Mouse (Mus musculus): ENCODE measurements around the gene D5Ertd579e. TPM values are rescaled to one million over a fixed set of nuclear protein-coding genes. Genes with fewer than 3 reads are reported as not detected.

Gene D5Ertd579e
- polyA plus RNA-seq, 1 experiment from 2014 or later, result 23.7 TPM

DNA sequence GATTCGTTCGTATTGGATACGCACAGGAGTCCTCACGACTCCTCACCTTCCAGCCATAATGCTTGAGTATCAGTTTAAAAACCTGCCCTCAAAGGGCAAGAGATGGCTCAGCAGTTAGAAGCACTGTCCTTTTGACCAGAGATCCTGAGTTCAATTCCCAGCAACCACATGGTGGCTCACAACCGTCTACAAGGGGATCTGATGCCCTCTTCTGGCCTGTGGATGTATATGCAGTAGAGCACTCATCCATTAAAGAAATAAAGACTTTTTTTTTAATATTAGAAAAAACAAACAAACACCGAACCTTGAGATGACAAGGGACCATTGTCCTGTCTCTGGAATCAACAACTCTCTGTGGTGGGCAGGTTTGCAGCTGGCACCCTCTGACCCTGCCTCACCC, 111.5 kb downstream of the D5Ertd579e start:
- WGBS, result 76% methylated on average over 6 of the region's 6 CpGs
- Histone ChIP-seq H3K4me3 (no peak overlapping the region), H3K4me1 (peaks cover 33% of the 10 kb centered on the region), H3K27ac (replicated peaks) (no peak overlapping the region), H3K9me3 (replicated peaks) (no peaks in the 10 kb centered on the region), H3K36me3 (no peaks in the 10 kb centered on the region), H3K27me3 (ENCODE audit: low read depth, poor library complexity, severe bottlenecking) (peaks cover 11% of the 10 kb centered on the region)
- DNase-seq (ENCODE audit: low spot score), result no peak

DNA sequence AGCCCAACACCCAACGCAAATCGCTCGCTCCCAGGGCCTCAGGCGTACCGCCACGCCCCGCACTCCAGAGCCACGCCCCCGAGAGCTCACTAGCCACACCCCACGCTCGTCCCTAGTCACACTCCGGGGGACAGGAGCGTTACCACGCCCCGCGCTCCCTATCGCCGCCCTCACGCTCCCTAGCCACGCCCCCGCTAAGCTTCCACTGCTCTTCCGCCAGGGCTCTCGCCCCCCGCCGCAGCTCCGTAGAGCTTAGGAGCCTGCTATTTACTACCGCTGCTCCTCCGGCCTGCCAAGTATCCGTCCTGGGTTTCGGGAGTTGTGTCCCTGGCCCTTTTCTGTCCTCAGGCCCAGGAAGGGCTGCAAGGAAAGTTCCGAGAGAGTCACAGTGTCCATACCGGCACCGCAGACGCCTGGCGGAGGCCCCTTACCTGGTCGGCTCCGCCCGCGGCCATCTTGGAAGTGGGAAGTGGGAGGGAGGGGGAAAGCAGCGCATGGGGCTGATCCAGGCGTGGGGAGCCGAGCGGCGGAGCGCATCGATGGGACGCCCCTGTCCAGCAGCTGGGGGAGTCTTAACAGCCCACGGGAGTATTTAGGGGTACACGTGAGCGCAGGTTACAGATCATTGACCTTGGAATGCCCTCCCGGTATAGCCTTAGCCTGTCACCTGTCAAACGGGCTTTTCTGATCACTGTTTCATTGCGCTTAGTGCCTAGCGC, 113.7 kb downstream of the D5Ertd579e start:
- DNase-seq (ENCODE audit: low spot score), result peak; percentile 99
- peak overlapping the region; percentile 70 for H3K4me3 ChIP-seq
- H3K27ac ChIP-seq (replicated peaks), result peak overlapping the region; percentile 91
- no peaks in the 10 kb centered on the region for H3K36me3 ChIP-seq
- H3K9me3 ChIP-seq (replicated peaks), result no peaks in the 10 kb centered on the region
- H3K27me3 ChIP-seq (ENCODE audit: low read depth, poor library complexity, severe bottlenecking), result peaks cover 11% of the 10 kb centered on the region
- peaks cover 30% of the 10 kb centered on the region for H3K4me1 ChIP-seq
- 1% methylated on average over 54 of the region's 54 CpGs for WGBS

DNA sequence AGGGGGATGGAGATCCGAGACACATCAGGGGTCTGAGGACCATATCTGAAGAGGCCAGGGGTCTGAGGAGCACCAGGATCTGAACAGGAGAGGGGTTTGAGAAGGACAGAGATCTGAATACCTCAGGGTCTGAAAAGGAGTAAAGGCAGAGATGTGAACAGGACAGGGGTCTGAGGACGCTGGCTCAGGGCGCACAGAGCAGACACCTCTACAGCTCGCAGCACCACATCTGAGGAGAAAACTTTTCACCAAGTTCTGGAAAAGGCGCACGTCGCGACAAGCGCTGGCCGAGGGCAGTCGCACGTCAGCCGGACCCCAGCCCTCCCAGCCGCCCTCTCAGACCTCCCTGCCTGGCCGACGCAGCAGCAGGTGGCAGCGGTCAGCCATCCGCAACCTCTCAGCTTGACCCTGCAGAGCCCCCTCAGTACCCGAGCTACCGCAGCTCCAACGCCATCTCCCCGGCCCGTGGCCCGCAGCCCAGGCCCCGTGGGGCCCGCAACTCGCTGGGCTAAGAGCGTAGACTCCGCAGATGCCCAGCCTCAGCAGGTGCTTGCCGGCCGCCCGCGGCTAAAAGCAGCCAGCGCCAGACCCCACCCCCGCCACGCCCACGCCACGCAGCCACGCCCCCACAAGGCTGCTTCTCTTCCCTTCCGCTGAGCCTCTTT, 114.4 kb downstream of the D5Ertd579e start:
- H3K36me3 ChIP-seq, result no peaks in the 10 kb centered on the region
- under 1% methylated on average over 40 of the region's 40 CpGs for WGBS
- peak overlapping the region; percentile 91 for H3K27ac ChIP-seq (replicated peaks)
- no peaks in the 10 kb centered on the region for H3K9me3 ChIP-seq (replicated peaks)
- H3K27me3 ChIP-seq (ENCODE audit: low read depth, poor library complexity, severe bottlenecking), result peaks cover 11% of the 10 kb centered on the region
- H3K4me1 ChIP-seq, result peaks cover 30% of the 10 kb centered on the region
- no peak for DNase-seq (ENCODE audit: low spot score)
- peak overlapping the region; percentile 70 for H3K4me3 ChIP-seq

DNA sequence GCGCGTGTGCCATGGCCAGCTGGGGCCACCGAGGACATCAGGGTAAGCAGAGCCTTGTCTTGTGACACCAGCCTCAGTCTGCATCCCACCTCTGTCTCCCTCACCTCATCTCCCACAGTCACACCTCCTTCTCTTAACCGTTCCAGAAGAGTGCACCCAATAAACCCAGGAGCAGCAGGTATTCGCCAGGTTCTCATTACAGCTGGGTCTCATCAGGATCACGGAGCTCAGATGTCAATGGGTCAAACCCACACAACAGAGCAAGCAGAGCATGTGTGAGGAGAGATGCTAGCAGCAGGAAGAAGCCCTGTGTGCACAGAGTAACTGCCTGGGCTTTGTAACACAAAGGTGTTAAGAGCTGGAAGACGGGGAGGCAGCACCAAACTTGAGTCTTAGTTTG, 115.9 kb downstream of the D5Ertd579e start:
- WGBS, result 83% methylated on average over 7 of the region's 7 CpGs
- H3K4me1 ChIP-seq, result peaks cover 34% of the 10 kb centered on the region
- no peaks in the 10 kb centered on the region for H3K36me3 ChIP-seq
- H3K27ac ChIP-seq (replicated peaks), result no peak overlapping the region
- no peak overlapping the region for H3K4me3 ChIP-seq
- no peaks in the 10 kb centered on the region for H3K9me3 ChIP-seq (replicated peaks)
- DNase-seq (ENCODE audit: low spot score), result no peak
- H3K27me3 ChIP-seq (ENCODE audit: low read depth, poor library complexity, severe bottlenecking), result peaks cover 11% of the 10 kb centered on the region

DNA sequence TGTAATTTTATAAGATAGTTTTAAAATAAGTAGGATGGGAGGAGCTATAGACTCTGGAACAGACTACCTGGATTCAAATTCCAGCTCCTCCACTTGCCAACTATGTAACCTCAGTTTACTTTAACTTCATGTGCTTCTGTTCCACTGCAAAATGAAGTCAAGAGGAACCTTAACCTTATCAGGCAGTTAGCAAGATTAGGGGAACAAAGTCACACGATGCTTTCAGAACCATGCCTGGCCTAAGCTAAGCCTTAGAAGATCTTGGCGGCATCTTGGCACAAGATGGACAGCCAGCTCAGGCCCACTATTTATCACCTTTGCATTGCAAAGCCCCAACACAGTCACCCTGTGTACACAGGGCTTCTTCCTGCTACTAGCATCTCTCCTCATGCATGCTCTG, 116.8 kb downstream of the D5Ertd579e start:
- Histone ChIP-seq H3K36me3 (no peaks in the 10 kb centered on the region), H3K4me3 (no peak overlapping the region), H3K27ac (replicated peaks) (no peak overlapping the region), H3K9me3 (replicated peaks) (no peaks in the 10 kb centered on the region), H3K27me3 (ENCODE audit: low read depth, poor library complexity, severe bottlenecking) (peaks cover 11% of the 10 kb centered on the region), H3K4me1 (peaks cover 39% of the 10 kb centered on the region)
- no peak for DNase-seq (ENCODE audit: low spot score)
- WGBS, result 86% methylated on average over 2 of the region's 2 CpGs

DNA sequence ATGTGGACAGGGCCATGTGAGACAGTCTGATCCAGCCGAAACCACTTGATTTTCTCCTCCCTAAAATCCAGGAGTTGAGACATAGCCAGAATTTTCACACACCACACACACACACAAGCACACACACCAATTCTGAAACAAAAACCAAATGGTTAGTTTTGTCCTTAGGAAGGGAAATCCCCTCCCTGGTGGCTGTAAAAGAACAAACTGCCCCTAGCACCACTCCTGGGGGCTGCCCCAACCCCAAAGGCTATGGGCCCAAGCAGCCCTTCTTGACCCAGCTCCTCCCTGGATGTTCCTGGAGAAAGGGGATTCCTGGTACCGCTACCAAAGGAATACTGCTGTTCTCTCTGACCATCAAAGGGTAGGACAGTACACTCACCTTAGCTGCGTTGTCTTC, 119.4 kb downstream of the D5Ertd579e start:
- H3K9me3 ChIP-seq (replicated peaks), result no peaks in the 10 kb centered on the region

DNA sequence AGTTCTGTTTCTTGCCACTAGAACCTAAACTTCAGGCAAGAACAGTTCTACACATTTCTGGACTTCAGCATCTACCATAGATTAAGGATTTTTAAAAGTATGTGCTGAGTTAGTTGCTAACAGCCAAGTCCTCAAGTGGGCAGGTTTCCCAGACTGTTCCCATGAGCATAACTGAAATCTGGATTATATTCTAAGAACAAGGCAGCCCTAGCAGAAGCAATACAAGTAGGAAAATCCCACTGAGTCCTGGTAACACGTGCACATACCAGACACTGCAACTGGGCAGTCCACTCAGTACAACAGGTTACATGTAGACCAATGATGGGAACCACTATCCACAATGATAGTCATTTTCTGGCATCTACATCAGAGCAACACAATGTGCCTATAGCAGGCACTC, 120.1 kb downstream of the D5Ertd579e start:
- 73% methylated on average over 1 of the region's 1 CpGs for WGBS
- Histone ChIP-seq H3K36me3 (peaks cover 10% of the 10 kb centered on the region), H3K9me3 (replicated peaks) (no peaks in the 10 kb centered on the region), H3K27me3 (ENCODE audit: low read depth, poor library complexity, severe bottlenecking) (peaks cover 10% of the 10 kb centered on the region), H3K4me3 (no peak overlapping the region), H3K27ac (replicated peaks) (no peak overlapping the region), H3K4me1 (peaks cover 28% of the 10 kb centered on the region)
- no peak for DNase-seq (ENCODE audit: low spot score)

More for the DNA sequence above, 119.4 kb downstream of the D5Ertd579e start:
- Histone ChIP-seq H3K4me1 (peaks cover 35% of the 10 kb centered on the region), H3K27me3 (ENCODE audit: low read depth, poor library complexity, severe bottlenecking) (peaks cover 11% of the 10 kb centered on the region), H3K36me3 (peaks cover 3% of the 10 kb centered on the region), H3K27ac (replicated peaks) (no peak overlapping the region), H3K4me3 (no peak overlapping the region)
- 91% methylated on average over 3 of the region's 3 CpGs for WGBS
- DNase-seq (ENCODE audit: low spot score), result no peak

DNA sequence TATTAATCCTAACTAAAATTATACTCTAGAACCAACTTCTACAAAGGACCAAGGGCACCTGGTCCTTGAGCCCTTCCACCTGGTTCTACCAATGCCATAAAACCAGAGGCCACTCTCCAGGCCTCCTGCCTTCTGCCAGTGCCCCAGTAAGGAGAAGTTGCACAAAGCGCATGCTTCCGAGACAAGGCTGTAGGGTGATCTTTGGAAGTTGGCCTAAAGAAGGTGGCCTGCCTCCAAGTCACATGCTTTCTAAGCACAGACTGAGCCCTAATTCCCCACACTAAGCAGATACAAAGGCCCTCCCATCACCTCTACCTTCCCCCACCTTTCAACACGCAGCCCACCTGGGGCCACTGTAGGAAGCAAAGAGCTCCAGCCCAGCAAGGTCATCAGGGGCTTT, 120.6 kb downstream of the D5Ertd579e start:
- H3K4me1 ChIP-seq, result peaks cover 23% of the 10 kb centered on the region
- H3K4me3 ChIP-seq, result no peak overlapping the region
- H3K27me3 ChIP-seq (ENCODE audit: low read depth, poor library complexity, severe bottlenecking), result peaks cover 5% of the 10 kb centered on the region
- no peaks in the 10 kb centered on the region for H3K9me3 ChIP-seq (replicated peaks)
- no peak overlapping the region for H3K27ac ChIP-seq (replicated peaks)
- DNase-seq (ENCODE audit: low spot score), result no peak
- H3K36me3 ChIP-seq, result peaks cover 15% of the 10 kb centered on the region
- 79% methylated on average over 3 of the region's 3 CpGs for WGBS

DNA sequence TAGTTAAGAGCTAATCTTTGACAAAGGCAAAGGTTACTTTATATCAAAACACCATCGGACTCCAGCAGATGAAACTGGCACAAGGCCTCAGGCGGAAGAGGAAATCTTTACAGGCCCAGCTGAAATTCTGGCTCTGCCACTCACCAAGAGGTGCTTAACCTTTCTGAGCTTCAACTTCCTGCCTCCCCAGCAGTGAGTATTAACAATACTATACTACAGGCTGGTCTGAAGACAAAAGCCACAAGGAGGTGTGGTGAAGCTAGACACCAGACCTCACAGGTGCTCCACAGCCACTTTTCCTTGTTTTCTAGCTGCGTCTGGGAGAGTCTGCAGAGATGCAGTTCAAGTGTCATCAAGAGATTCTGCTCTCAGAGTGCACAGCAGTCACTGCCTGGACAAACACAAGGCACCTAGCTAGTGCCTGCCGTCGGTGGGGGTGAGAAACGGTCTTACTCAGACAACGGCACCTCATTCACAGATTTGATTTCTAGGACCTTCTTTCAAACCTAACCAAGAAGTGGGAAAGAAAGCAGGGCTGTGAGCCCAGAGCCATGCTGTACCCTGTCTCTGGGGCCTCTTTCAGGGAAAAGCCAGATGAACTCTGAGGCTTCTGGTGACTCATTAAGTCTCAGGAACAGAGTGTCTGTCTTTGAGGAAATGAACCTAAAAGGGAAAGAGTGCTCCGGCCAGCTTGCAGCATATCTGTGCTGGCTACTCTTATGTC, 121.5 kb downstream of the D5Ertd579e start:
- no peak for DNase-seq (ENCODE audit: low spot score)
- WGBS, result 65% methylated on average over 8 of the region's 8 CpGs
- peaks cover 16% of the 10 kb centered on the region for H3K4me1 ChIP-seq
- H3K4me3 ChIP-seq, result no peak overlapping the region
- H3K27me3 ChIP-seq (ENCODE audit: low read depth, poor library complexity, severe bottlenecking), result no peaks in the 10 kb centered on the region
- H3K9me3 ChIP-seq (replicated peaks), result no peaks in the 10 kb centered on the region
- peaks cover 16% of the 10 kb centered on the region for H3K36me3 ChIP-seq
- H3K27ac ChIP-seq (replicated peaks), result no peak overlapping the region; the same call in 1 of the 2 replicates

DNA sequence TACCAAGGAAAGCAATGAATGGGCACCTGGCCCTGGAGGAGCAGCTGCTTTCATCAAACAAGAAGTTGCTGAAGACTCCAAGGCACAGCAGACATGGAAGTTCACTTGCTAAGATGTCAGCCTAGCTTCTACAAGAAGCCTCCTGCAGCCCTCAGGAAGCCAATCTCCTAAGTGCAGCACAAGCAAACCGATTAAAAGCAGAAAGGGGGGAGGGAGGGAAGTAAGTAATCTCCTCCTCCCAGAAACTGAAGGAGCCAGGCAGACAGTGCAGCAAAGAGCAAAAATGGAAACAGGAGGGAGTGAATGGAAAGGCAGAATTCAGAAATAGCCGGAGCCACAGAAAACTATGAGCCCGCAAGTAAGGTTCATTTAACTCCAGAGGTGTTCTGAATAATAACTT, 122.5 kb downstream of the D5Ertd579e start:
- Histone ChIP-seq H3K4me1 (peaks cover 16% of the 10 kb centered on the region), H3K36me3 (peaks cover 16% of the 10 kb centered on the region), H3K27ac (replicated peaks) (no peak overlapping the region), H3K9me3 (replicated peaks) (no peaks in the 10 kb centered on the region), H3K27me3 (ENCODE audit: low read depth, poor library complexity, severe bottlenecking) (no peaks in the 10 kb centered on the region), H3K4me3 (no peak overlapping the region)
- DNase-seq (ENCODE audit: low spot score), result no peak
- WGBS, result 51% methylated on average over 3 of the region's 3 CpGs

DNA sequence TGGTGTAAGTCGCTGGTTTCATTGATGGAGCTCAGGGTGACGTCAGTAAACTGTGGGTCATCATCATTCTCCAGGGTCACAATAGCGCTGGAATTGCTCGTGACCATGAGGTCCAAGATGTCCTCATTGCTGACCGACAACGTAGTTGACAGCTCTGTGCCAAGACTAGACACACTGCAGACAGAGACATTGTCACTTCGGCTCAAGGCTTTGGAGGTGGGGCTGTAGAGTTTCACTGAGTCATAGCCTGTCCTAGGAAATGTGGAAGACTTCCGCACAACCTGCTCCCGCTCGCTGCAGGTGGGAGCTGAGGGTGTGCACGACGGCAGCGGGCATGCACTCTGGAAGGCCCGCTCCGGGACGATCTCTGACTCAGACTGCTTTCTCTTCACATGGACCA, 124.5 kb downstream of the D5Ertd579e start:
- Histone ChIP-seq H3K36me3 (peaks cover 16% of the 10 kb centered on the region), H3K4me3 (no peak overlapping the region), H3K4me1 (peaks cover 29% of the 10 kb centered on the region), H3K27me3 (ENCODE audit: low read depth, poor library complexity, severe bottlenecking) (no peaks in the 10 kb centered on the region), H3K27ac (replicated peaks) (no peak overlapping the region), H3K9me3 (replicated peaks) (no peaks in the 10 kb centered on the region)
- WGBS, result 93% methylated on average over 16 of the region's 16 CpGs
- no peak for DNase-seq (ENCODE audit: low spot score)

DNA sequence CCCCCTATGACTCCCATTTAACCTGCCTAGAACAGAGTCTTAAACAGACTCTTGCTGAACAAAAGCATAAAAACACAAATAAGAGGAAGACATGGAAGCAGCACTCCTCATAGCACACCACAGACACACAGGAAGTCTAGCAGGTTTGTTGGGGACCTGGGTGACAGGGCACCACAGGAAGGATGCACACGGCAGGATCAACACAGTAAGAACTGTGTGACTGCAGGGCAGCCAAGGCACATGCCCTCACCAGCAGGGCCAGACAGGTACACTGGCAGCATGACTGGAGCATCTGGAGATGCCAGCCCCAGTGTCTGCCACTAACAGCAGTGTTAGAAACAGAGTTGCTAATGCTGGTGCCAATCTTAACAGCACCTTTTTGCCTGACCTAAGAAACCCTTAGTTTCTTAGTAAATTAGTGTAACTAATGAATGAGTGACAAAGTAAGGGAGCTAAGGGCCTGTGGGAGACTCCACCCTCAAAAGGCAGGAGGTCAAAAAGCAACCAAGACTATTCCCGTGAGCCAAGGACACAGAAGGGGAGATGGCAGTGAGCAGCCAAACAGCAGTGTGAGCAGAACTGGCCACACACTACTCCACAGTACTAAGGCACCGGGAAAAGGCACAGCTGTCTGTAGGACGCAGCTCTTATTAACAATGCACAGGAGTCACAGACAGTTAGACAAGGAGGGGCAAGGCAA, 125.1 kb downstream of the D5Ertd579e start:
- H3K4me3 ChIP-seq, result no peak overlapping the region
- H3K27me3 ChIP-seq (ENCODE audit: low read depth, poor library complexity, severe bottlenecking), result no peaks in the 10 kb centered on the region
- H3K27ac ChIP-seq (replicated peaks), result no peak overlapping the region
- no peaks in the 10 kb centered on the region for H3K9me3 ChIP-seq (replicated peaks)
- 88% methylated on average over 4 of the region's 4 CpGs for WGBS
- peaks cover 29% of the 10 kb centered on the region for H3K4me1 ChIP-seq
- no peak for DNase-seq (ENCODE audit: low spot score)
- peaks cover 16% of the 10 kb centered on the region for H3K36me3 ChIP-seq

Measured in midbrain, embryonic 10.5 days (tissue).